Mouse (Mus musculus): ENCODE results near the gene Spice1. TPM values are rescaled to one million over a fixed set of nuclear protein-coding genes. Genes with fewer than 3 reads are reported as not detected.

The Spice1 gene
- polyA plus RNA-seq, 1 experiment from 2014 or later = 25.1 TPM

GRCm38 (mm10) chr16:44430021-44430420, 83.1 kb downstream of the Spice1 start:
- no peak overlapping the region for H3K4me3 ChIP-seq
- H3K27ac ChIP-seq = no peak overlapping the region
- H3K27me3 ChIP-seq = no peaks in the 10 kb centered on the region
- no peaks in the 10 kb centered on the region for H3K36me3 ChIP-seq
- 61% methylated on average over 7 of the region's 7 CpGs for WGBS
- H3K9me3 ChIP-seq = no peaks in the 10 kb centered on the region
- no peak for ATAC-seq (ENCODE audit: insufficient number of reproducible peaks, low FRiP score, low TSS enrichment, low read depth)
- no peak overlapping the region for H3K9ac ChIP-seq
- no peaks in the 10 kb centered on the region for H3K4me1 ChIP-seq
- no peak overlapping the region for H3K4me2 ChIP-seq

GRCm38 (mm10) chr16:44434931-44435330, 88.0 kb downstream of the Spice1 start:
- no peaks in the 10 kb centered on the region for H3K9me3 ChIP-seq
- H3K27ac ChIP-seq = no peak overlapping the region
- H3K36me3 ChIP-seq = no peaks in the 10 kb centered on the region
- H3K4me3 ChIP-seq = no peak overlapping the region
- no peak overlapping the region for H3K4me2 ChIP-seq
- no peak overlapping the region for H3K9ac ChIP-seq
- no peaks in the 10 kb centered on the region for H3K4me1 ChIP-seq
- no peak for ATAC-seq (ENCODE audit: insufficient number of reproducible peaks, low FRiP score, low TSS enrichment, low read depth)
- H3K27me3 ChIP-seq = no peaks in the 10 kb centered on the region
- 55% methylated on average over 7 of the region's 7 CpGs for WGBS

- no peaks in the 10 kb centered on the region for H3K27me3 ChIP-seq
- ATAC-seq (ENCODE audit: insufficient number of reproducible peaks, low FRiP score, low TSS enrichment, low read depth) = no peak
- H3K4me1 ChIP-seq = no peaks in the 10 kb centered on the region
- no peaks in the 10 kb centered on the region for H3K36me3 ChIP-seq
- no peak overlapping the region for H3K9ac ChIP-seq
- H3K27ac ChIP-seq = no peak overlapping the region
- WGBS = 63% methylated on average over 4 of the region's 4 CpGs
- no peak overlapping the region for H3K4me3 ChIP-seq
- no peaks in the 10 kb centered on the region for H3K9me3 ChIP-seq
- no peak overlapping the region for H3K4me2 ChIP-seq
Observed at GRCm38 (mm10) chr16:44435481-44435880, 88.6 kb downstream of the Spice1 start.

Other genes starting within 250 kb of the Spice1 start
- 58.9 and 65.1 TPM in 2 replicates for gene Atp6v1a, start 207.4 kb upstream of the Spice1 start, polyA plus RNA-seq (2015; fragmentation: Nextera tagmentation; extraction: Ambion mirVana)
- gene Naa50, start 207.3 kb upstream of the Spice1 start, polyA plus RNA-seq (2015; fragmentation: Nextera tagmentation; extraction: Ambion mirVana) = 115 and 134 TPM in 2 replicates
- gene Usf3, start 173.9 kb upstream of the Spice1 start, polyA plus RNA-seq (2015; fragmentation: Nextera tagmentation; extraction: Ambion mirVana) = 3.1 and 3.3 TPM in 2 replicates
- 0.24 and 0.43 TPM in 2 replicates for gene Sidt1, start 13.9 kb upstream of the Spice1 start, polyA plus RNA-seq (2015; fragmentation: Nextera tagmentation; extraction: Ambion mirVana)
- gene Cfap44, start 47.7 kb downstream of the Spice1 start, polyA plus RNA-seq (2015; fragmentation: Nextera tagmentation; extraction: Ambion mirVana) = 0.46 and 0.55 TPM in 2 replicates
- 56.1 and 57.6 TPM in 2 replicates for gene Boc, start 211.8 kb downstream of the Spice1 start, polyA plus RNA-seq (2015; fragmentation: Nextera tagmentation; extraction: Ambion mirVana)

Measured in limb, embryonic 15.5 days (tissue).